Mouse (Mus musculus): ENCODE results near the gene Lhb. TPM values are rescaled to one million over a fixed set of nuclear protein-coding genes. Genes with fewer than 3 reads are reported as not detected.
A peak's percentile ranks its signal among the peaks of the same experiment; 100 is the strongest.

Lhb gene
- polyA plus RNA-seq, 1 experiment: not detected

GRCm38 (mm10) chr7:45396787-45397186 lies 23.8 kb upstream of the Lhb start:
- Histone ChIP-seq H3K27ac (ENCODE audit: insufficient read depth, low read length) (no peak overlapping the region), H3K27me3 (ENCODE audit: control insufficient read depth, insufficient read depth, low read length) (no peaks in the 10 kb centered on the region), H3K36me3 (ENCODE audit: control insufficient read depth, insufficient read depth, low read length) (peaks cover 11% of the 10 kb centered on the region), H3K4me3 (ENCODE audit: extremely low read depth, insufficient read depth, insufficient read length) (no peak overlapping the region), H3K4me1 (ENCODE audit: control insufficient read depth, insufficient read depth, insufficient read length) (peaks cover 9% of the 10 kb centered on the region; the same call in 1 of the 2 replicates)
- TF ChIP-seq POLR2A (IDR thresholded peaks at IDR 0.05; ENCODE audit: low read depth, low read length): no peak
- TF ChIP-seq CTCF (IDR thresholded peaks at IDR 0.05; ENCODE audit: extremely low read depth, insufficient read depth, insufficient read length, insufficient replicate concordance): no peak
- 59% methylated on average over 2 of the region's 2 CpGs for whole genome bisulfite sequencing
- DNase-seq (ENCODE audit: low read depth in 1 of 2, low spot score in 2 of 2): no peak

- Histone ChIP-seq H3K27ac (ENCODE audit: insufficient read depth, low read length) (no peak overlapping the region), H3K36me3 (ENCODE audit: control insufficient read depth, insufficient read depth, low read length) (no peaks in the 10 kb centered on the region), H3K4me1 (ENCODE audit: control insufficient read depth, insufficient read depth, insufficient read length) (peaks cover 5% of the 10 kb centered on the region; the same call in 1 of the 2 replicates), H3K27me3 (ENCODE audit: control insufficient read depth, insufficient read depth, low read length) (peaks cover 9% of the 10 kb centered on the region), H3K4me3 (ENCODE audit: extremely low read depth, insufficient read depth, insufficient read length) (no peak overlapping the region)
- 84% methylated on average over 10 of the region's 10 CpGs for WGBS
- DNase-seq (ENCODE audit: low read depth in 1 of 2, low spot score in 2 of 2): no peak
- TF ChIP-seq CTCF (IDR thresholded peaks at IDR 0.05; ENCODE audit: extremely low read depth, insufficient read depth, insufficient read length, insufficient replicate concordance) (no peak), POLR2A (IDR thresholded peaks at IDR 0.05; ENCODE audit: low read depth, low read length) (no peak)
Measured at GRCm38 (mm10) chr7:45401521-45402085, 19.0 kb upstream of the Lhb start.

DNA sequence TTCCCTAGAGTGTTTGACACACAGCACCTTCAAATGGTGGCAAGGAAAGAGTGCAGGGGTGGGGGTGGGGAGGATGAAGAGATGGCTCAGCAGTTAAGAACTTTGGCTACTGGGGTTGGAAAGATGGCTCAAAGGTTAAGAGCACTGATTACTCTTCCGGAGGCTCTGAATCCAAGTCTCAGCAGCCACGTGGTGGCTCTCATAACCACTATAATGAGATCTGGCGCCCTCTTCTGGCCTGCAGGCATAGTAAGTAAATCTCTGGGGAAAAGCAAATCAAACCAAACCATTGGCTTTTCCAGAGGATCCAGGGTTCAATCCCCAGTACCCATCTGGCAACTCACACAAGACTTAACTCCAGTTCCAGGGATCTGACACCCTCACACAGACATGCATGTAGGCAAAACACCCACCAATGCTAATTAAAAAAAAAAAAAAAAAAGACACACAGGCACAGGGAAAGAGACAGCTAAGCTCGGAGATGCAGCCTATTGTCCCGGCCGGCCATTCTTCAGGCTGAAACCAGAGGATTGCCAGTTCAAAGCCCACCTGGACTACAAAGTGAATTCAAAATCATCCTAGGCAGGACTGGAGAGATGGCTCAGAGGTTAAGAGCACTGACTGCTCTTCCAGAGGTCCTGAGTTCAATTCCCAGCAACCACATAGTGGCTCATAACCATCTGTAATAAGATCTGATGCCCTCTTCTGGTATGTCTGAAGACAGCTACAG lies 16.9 kb upstream of the Lhb start:
- Histone ChIP-seq H3K4me3 (ENCODE audit: extremely low read depth, insufficient read depth, insufficient read length) (no peak overlapping the region), H3K4me1 (ENCODE audit: control insufficient read depth, insufficient read depth, insufficient read length) (peaks cover 5% of the 10 kb centered on the region; the same call in 1 of the 2 replicates), H3K27me3 (ENCODE audit: control insufficient read depth, insufficient read depth, low read length) (peaks cover 12% of the 10 kb centered on the region), H3K27ac (ENCODE audit: insufficient read depth, low read length) (no peak overlapping the region), H3K36me3 (ENCODE audit: control insufficient read depth, insufficient read depth, low read length) (no peaks in the 10 kb centered on the region)
- peak; percentile 36; the same call in 1 of the 2 replicates for TF ChIP-seq CTCF (IDR thresholded peaks at IDR 0.05; ENCODE audit: extremely low read depth, insufficient read depth, insufficient read length, insufficient replicate concordance)
- no peak for TF ChIP-seq POLR2A (IDR thresholded peaks at IDR 0.05; ENCODE audit: low read depth, low read length)
- peak; percentile 59 to 60 for DNase-seq (ENCODE audit: low read depth in 1 of 2, low spot score in 2 of 2)
- WGBS: 38% methylated on average over 6 of the region's 6 CpGs

GRCm38 (mm10) chr7:45405091-45406075 lies 15.2 kb upstream of the Lhb start, which contains the start of gene Kcna7:
TSS of gene Kcna7 (plus strand) at chr7:45405653.
- Histone ChIP-seq H3K27ac (ENCODE audit: insufficient read depth, low read length) (no peak within 1 kb of the TSS), H3K4me1 (ENCODE audit: control insufficient read depth, insufficient read depth, insufficient read length) (peaks cover 5% of the 10 kb centered on the region; the same call in 1 of the 2 replicates), H3K4me3 (ENCODE audit: extremely low read depth, insufficient read depth, insufficient read length) (no peak within 1 kb of the TSS; the same call in 1 of the 2 replicates), H3K27me3 (ENCODE audit: control insufficient read depth, insufficient read depth, low read length) (peaks cover 12% of the 10 kb centered on the region), H3K36me3 (ENCODE audit: control insufficient read depth, insufficient read depth, low read length) (no peaks in the 10 kb centered on the region)
- peak; percentile 22 to 75 for DNase-seq (ENCODE audit: low read depth in 1 of 2, low spot score in 2 of 2)
- no peak for TF ChIP-seq POLR2A (IDR thresholded peaks at IDR 0.05; ENCODE audit: low read depth, low read length)
- peak; percentile 96 for TF ChIP-seq CTCF (IDR thresholded peaks at IDR 0.05; ENCODE audit: extremely low read depth, insufficient read depth, insufficient read length, insufficient replicate concordance)
- WGBS: 11% methylated on average over 28 of the region's 28 CpGs

DNA sequence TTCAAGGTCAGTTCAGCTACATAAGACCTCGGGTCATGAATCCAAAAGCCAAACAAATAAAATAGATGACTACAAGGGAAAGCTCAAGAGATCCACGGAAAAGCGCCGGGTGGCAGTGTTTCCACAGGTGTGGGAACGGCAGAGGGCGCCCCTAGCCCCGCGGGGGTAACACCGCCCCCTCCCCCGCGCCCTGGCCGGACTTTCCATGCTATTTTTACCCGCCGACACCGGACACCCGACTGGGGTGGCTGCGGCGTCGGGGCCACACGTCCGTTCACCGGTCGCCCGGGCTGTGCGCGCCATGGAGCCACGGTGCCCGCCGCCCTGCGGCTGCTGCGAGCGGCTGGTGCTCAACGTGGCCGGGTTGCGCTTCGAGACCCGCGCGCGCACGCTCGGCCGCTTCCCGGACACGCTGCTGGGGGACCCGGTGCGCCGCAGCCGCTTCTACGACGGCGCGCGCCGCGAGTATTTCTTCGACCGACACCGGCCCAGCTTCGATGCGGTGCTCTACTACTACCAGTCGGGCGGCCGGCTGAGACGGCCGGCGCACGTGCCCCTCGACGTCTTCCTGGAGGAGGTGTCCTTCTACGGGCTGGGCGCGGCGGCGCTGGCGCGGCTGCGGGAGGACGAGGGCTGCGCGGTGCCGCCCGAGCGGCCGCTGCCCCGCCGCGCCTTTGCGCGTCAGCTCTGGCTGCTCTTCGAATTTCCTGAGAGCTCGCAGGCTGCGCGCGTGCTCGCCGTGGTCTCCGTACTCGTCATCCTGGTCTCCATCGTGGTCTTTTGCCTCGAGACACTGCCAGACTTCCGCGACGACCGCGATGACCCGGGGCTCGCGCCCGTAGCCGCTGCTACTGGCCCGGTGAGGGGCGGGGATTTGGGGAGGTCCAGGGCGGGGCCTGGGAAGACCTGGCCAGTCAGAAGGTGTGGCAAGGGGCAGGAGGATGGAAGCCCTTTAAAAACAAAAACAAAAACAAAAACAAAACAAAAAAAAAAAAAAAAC lies 14.2 kb upstream of the Lhb start:
- H3K27ac ChIP-seq (ENCODE audit: insufficient read depth, low read length): no peak overlapping the region
- peaks cover 12% of the 10 kb centered on the region for H3K27me3 ChIP-seq (ENCODE audit: control insufficient read depth, insufficient read depth, low read length)
- peaks cover 5% of the 10 kb centered on the region; the same call in 1 of the 2 replicates for H3K4me1 ChIP-seq (ENCODE audit: control insufficient read depth, insufficient read depth, insufficient read length)
- TF ChIP-seq CTCF (IDR thresholded peaks at IDR 0.05; ENCODE audit: extremely low read depth, insufficient read depth, insufficient read length, insufficient replicate concordance) (no peak), POLR2A (IDR thresholded peaks at IDR 0.05; ENCODE audit: low read depth, low read length) (no peak)
- 2% methylated on average over 113 of the region's 114 CpGs for WGBS
- H3K36me3 ChIP-seq (ENCODE audit: control insufficient read depth, insufficient read depth, low read length): no peaks in the 10 kb centered on the region
- DNase-seq (ENCODE audit: low read depth in 1 of 2, low spot score in 2 of 2): no peak
- H3K4me3 ChIP-seq (ENCODE audit: extremely low read depth, insufficient read depth, insufficient read length): peak overlapping the region; percentile 16; the same call in 1 of the 2 replicates
